Mouse (Mus musculus) limb, embryonic 10.5 days (tissue): ENCODE data around the gene Tmem104. TPM values are rescaled to one million over a fixed set of nuclear protein-coding genes. Genes with fewer than 3 reads are reported as not detected.

Experiments
- DNase-seq: peaks from one replicate; pipeline ENCODE4 v3.0.0-alpha.2; 2017; ENCODE audit warnings: low spot score
- H3K27ac ChIP-seq: fragments of 300-500 bp; sonication (generic); 2 replicates; pipeline ENCODE4 v1.5.1; 2016; ENCODE audit warnings: mild to moderate bottlenecking
- H3K27me3 ChIP-seq: fragments of 300-500 bp; sonication (generic); 2 replicates; pipeline ENCODE4 v1.6.1; 2016; ENCODE audit warnings: low read depth, mild to moderate bottlenecking; ENCODE audit not compliant: poor library complexity, severe bottlenecking
- H3K36me3 ChIP-seq: fragments of 300-500 bp; sonication (generic); 2 replicates; pipeline ENCODE4 v1.6.1; 2016; ENCODE audit warnings: mild to moderate bottlenecking, moderate library complexity
- H3K4me1 ChIP-seq: fragments of 300-500 bp; sonication (generic); 2 replicates; pipeline ENCODE4 v1.6.1; 2016
- H3K4me3 ChIP-seq: fragments of 300-500 bp; sonication (generic); 2 replicates; pipeline ENCODE4 v1.5.1; 2016; ENCODE audit warnings: mild to moderate bottlenecking, moderate library complexity
- H3K9me3 ChIP-seq: fragments of 300-500 bp; sonication (generic); replicated peaks from 2 replicates; pipeline ENCODE4 v1.6.1; 2016; ENCODE audit warnings: mild to moderate bottlenecking
- WGBS: fragments of 180-500 bp; shearing (Covaris S2); methylation state at CpG from one replicate; pipeline ENCODE4 v1.1.7; 2016; 5-methylcytosine and 5-hydroxymethylcytosine counted together
- polyA plus RNA-seq: library from polyadenylated mRNA; unstranded; fragments of >200 nt; fragmentation: Nextera tagmentation; extraction: Ambion mirVana; gene quantifications from 2 replicates; pipeline ENCODE4 v1.2.1, GENCODE M21; 2016

The Tmem104 gene
- polyA plus RNA-seq, 1 experiment from 2014 or later, result 9.8 TPM

- no peak for DNase-seq
- H3K4me1 ChIP-seq, result peaks cover 77% of the 10 kb centered on the region
- no peaks in the 10 kb centered on the region for H3K36me3 ChIP-seq
- H3K4me3 ChIP-seq, result no peak overlapping the region
- 11% methylated on average over 16 of the region's 16 CpGs for WGBS
- no peaks in the 10 kb centered on the region for H3K9me3 ChIP-seq
- H3K27ac ChIP-seq, result peak overlapping the region; percentile 66
- peaks cover 58% of the 10 kb centered on the region for H3K27me3 ChIP-seq
Observed at GRCm38 (mm10) chr11:115173549-115174339, 13.5 kb upstream of the Tmem104 start.

GRCm38 (mm10) chr11:115176399-115177190, 10.7 kb upstream of the Tmem104 start:
- peak overlapping the region; percentile 61 for H3K27ac ChIP-seq
- DNase-seq, result no peak
- H3K9me3 ChIP-seq, result no peaks in the 10 kb centered on the region
- peaks cover 53% of the 10 kb centered on the region for H3K27me3 ChIP-seq
- WGBS, result 73% methylated on average over 24 of the region's 24 CpGs
- H3K4me1 ChIP-seq, result peaks cover 78% of the 10 kb centered on the region
- no peaks in the 10 kb centered on the region for H3K36me3 ChIP-seq
- H3K4me3 ChIP-seq, result no peak overlapping the region

- H3K4me3 ChIP-seq, result no peak overlapping the region
- no peak for DNase-seq
- H3K36me3 ChIP-seq, result no peaks in the 10 kb centered on the region
- peak overlapping the region; percentile 61; the same call in 1 of the 2 replicates for H3K27ac ChIP-seq
- no peaks in the 10 kb centered on the region for H3K9me3 ChIP-seq
- WGBS, result 35% methylated on average over 10 of the region's 10 CpGs
- H3K27me3 ChIP-seq, result peaks cover 42% of the 10 kb centered on the region
- H3K4me1 ChIP-seq, result peaks cover 73% of the 10 kb centered on the region
Observed at GRCm38 (mm10) chr11:115177559-115178195, 9.6 kb upstream of the Tmem104 start.

- DNase-seq, result no peak
- H3K9me3 ChIP-seq, result no peaks in the 10 kb centered on the region
- no peaks in the 10 kb centered on the region for H3K36me3 ChIP-seq
- peaks cover 31% of the 10 kb centered on the region for H3K27me3 ChIP-seq
- WGBS, result 79% methylated on average over 2 of the region's 2 CpGs
- no peak overlapping the region for H3K4me3 ChIP-seq
- H3K27ac ChIP-seq, result no peak overlapping the region; the same call in 1 of the 2 replicates
- peaks cover 62% of the 10 kb centered on the region for H3K4me1 ChIP-seq
Observed at GRCm38 (mm10) chr11:115178766-115179165, 8.5 kb upstream of the Tmem104 start.

GRCm38 (mm10) chr11:115179191-115179590, 8.1 kb upstream of the Tmem104 start:
- WGBS, result 76% methylated on average over 6 of the region's 6 CpGs
- Histone ChIP-seq H3K4me1 (peaks cover 58% of the 10 kb centered on the region), H3K9me3 (no peaks in the 10 kb centered on the region), H3K27ac (peak overlapping the region; percentile 6; the same call in 1 of the 2 replicates), H3K4me3 (no peak overlapping the region), H3K36me3 (no peaks in the 10 kb centered on the region), H3K27me3 (peaks cover 27% of the 10 kb centered on the region)
- no peak for DNase-seq

- no peak overlapping the region for H3K4me3 ChIP-seq
- H3K9me3 ChIP-seq, result no peaks in the 10 kb centered on the region
- WGBS, result 75% methylated on average over 6 of the region's 6 CpGs
- peaks cover 51% of the 10 kb centered on the region for H3K4me1 ChIP-seq
- peaks cover 20% of the 10 kb centered on the region for H3K27me3 ChIP-seq
- no peak for DNase-seq
- no peaks in the 10 kb centered on the region for H3K36me3 ChIP-seq
- H3K27ac ChIP-seq, result no peak overlapping the region
Observed at GRCm38 (mm10) chr11:115179881-115180280, 7.4 kb upstream of the Tmem104 start.

GRCm38 (mm10) chr11:115181913-115182638, 5.2 kb upstream of the Tmem104 start:
- peak; percentile 92 for DNase-seq
- 24% methylated on average over 12 of the region's 12 CpGs for WGBS
- Histone ChIP-seq H3K9me3 (no peaks in the 10 kb centered on the region), H3K4me3 (no peak overlapping the region), H3K36me3 (no peaks in the 10 kb centered on the region), H3K27me3 (peaks cover 5% of the 10 kb centered on the region; the same call in 1 of the 2 replicates), H3K27ac (no peak overlapping the region), H3K4me1 (peaks cover 43% of the 10 kb centered on the region)

GRCm38 (mm10) chr11:115184973-115185372, 2.3 kb upstream of the Tmem104 start:
- DNase-seq, result no peak

GRCm38 (mm10) chr11:115187693-115188092, 406 bp downstream of the Tmem104 start, which contains the start of gene Nat9:
TSS of gene Nat9 (minus strand) at chr11:115187859.
- Histone ChIP-seq H3K4me1 (peaks cover 30% of the 10 kb centered on the region), H3K36me3 (peaks cover 12% of the 10 kb centered on the region), H3K4me3 (peak within 1 kb of the TSS; percentile 62), H3K9me3 (no peaks in the 10 kb centered on the region), H3K27me3 (no peaks in the 10 kb centered on the region), H3K27ac (peak within 1 kb of the TSS; percentile 76)
- no peak for DNase-seq
- 11% methylated on average over 12 of the region's 12 CpGs for WGBS

More at GRCm38 (mm10) chr11:115184973-115185372, 2.3 kb upstream of the Tmem104 start:
- 39% methylated on average over 4 of the region's 4 CpGs for WGBS
- no peak overlapping the region for H3K4me3 ChIP-seq
- H3K36me3 ChIP-seq, result 0 out of 2 replicates have a peak, but pooled peaks cover under 1% of the 10 kb centered on the region
- no peak overlapping the region for H3K27ac ChIP-seq
- H3K9me3 ChIP-seq, result no peaks in the 10 kb centered on the region
- peaks cover 29% of the 10 kb centered on the region for H3K4me1 ChIP-seq
- no peaks in the 10 kb centered on the region for H3K27me3 ChIP-seq

- Histone ChIP-seq H3K36me3 (peaks cover 12% of the 10 kb centered on the region), H3K4me3 (no peak overlapping the region), H3K27ac (no peak overlapping the region), H3K27me3 (no peaks in the 10 kb centered on the region), H3K4me1 (peaks cover 30% of the 10 kb centered on the region), H3K9me3 (no peaks in the 10 kb centered on the region)
- no peak for DNase-seq
- 88% methylated on average over 13 of the region's 13 CpGs for WGBS
Observed at GRCm38 (mm10) chr11:115188539-115189231, 1.4 kb downstream of the Tmem104 start.

GRCm38 (mm10) chr11:115189304-115189703, 2.0 kb downstream of the Tmem104 start:
- peaks cover 12% of the 10 kb centered on the region for H3K36me3 ChIP-seq
- H3K27me3 ChIP-seq, result no peaks in the 10 kb centered on the region
- no peaks in the 10 kb centered on the region for H3K9me3 ChIP-seq
- DNase-seq, result no peak
- H3K27ac ChIP-seq, result no peak overlapping the region
- 88% methylated on average over 6 of the region's 6 CpGs for WGBS
- H3K4me1 ChIP-seq, result peaks cover 30% of the 10 kb centered on the region
- no peak overlapping the region for H3K4me3 ChIP-seq

GRCm38 (mm10) chr11:115192180-115192579, 4.9 kb downstream of the Tmem104 start:
- 71% methylated on average over 9 of the region's 9 CpGs for WGBS
- no peak overlapping the region for H3K27ac ChIP-seq
- no peak for DNase-seq
- H3K4me3 ChIP-seq, result no peak overlapping the region
- H3K36me3 ChIP-seq, result peaks cover 12% of the 10 kb centered on the region
- H3K27me3 ChIP-seq, result no peaks in the 10 kb centered on the region
- peaks cover 19% of the 10 kb centered on the region for H3K4me1 ChIP-seq
- no peaks in the 10 kb centered on the region for H3K9me3 ChIP-seq
